Mouse (Mus musculus): ENCODE measurements around the gene Rptor.

The Rptor gene

DNA sequence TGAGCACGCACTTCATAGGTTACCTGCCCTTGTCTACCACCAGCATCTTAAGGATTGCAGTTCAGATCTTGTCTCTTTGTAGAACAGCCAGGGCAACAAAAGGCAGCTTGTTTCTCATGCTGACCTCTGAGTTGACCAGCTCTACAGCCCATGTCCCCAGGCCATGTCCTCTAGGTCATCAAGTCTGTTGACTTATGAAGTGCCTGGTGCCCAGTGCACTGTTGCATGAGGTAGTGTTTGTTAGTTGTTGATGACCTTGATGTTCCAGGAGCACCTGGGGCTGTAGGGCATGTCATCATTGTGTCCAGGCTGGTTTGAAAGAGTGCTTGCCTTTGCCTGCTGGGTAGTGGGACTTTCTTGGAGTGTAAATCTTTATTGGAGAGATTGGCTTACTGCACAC, 344.7 kb downstream of the Rptor start:
- no peak for DNase-seq (ENCODE audit: extremely low spot score, low spot score)

- DNase-seq (ENCODE audit: extremely low spot score, low spot score) = no peak
These were observed 345.2 kb downstream of the Rptor start for GRCm38 (mm10) chr11:119947897-119948296.

DNA sequence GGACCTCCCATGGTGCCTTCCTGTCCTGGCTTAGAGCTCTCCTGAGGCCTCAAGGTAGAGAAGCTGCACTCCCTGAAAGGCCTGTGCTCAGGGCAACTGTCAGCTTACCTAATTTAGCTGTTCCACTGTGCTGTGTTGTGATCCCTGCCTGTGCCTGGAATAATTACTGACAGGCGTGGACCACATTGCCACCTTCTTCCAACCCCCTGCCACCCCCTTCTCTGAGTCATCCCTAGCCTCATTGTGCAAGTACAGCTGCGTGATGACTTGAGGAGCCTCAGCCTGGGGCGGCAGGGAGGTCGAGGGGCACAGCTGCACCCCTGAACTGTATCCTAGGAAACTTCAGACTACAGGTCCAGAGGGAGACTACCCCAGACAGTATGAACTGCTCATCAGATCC, 345.6 kb downstream of the Rptor start:
- DNase-seq (ENCODE audit: extremely low spot score, low spot score) = no peak

- no peak for DNase-seq (ENCODE audit: extremely low spot score, low spot score)
These were observed 346.1 kb downstream of the Rptor start for GRCm38 (mm10) chr11:119948803-119949202.

All from neural tube, embryonic 10.5 days (tissue).